Mouse (Mus musculus): Measurements from ENCODE around the gene Fanca.

DNA sequence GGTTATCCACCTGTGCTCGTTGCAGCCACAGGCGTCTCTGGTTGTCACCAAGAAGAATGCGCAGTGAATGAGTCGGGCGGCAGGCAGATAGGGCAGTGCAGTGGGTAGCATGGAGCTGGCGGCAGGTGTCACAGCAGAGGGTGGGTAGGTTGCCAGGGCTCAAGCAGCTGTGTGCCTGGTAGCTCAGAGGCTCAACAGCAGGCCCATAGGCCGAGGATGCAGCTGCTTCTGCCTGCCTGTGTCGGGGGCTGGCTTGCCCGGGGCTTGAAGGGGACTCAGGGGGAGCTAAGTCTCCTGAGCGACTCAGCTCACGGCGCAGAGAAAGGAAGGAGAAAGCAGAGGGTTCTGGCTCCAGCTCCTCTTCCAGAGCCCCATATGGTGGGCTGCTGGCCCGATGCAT lies 85.1 kb downstream of the Fanca start:
- TF ChIP-seq CTCF (conservative IDR thresholded peaks at IDR 0.05; ENCODE audit: low read length) = no peak
- no peak for TF ChIP-seq POU5F1 (IDR thresholded peaks at IDR 0.05; ENCODE audit: borderline replicate concordance, low read length)
- TF ChIP-seq NANOG (IDR thresholded peaks at IDR 0.05; ENCODE audit: borderline replicate concordance, low read length) = no peak

All from E14TG2a.4 (cell line).